28 mouse cellular contexts compared by ENCODE assay signal in genomic region chr2:118835115-118835514, GRCm38 (mm10). TPM values are rescaled to one million over a fixed set of nuclear protein-coding genes. Genes with fewer than 3 reads are reported as not detected.
DNase-seq lines count a peak whose midpoint lies in the region; ATAC-seq and TF ChIP-seq lines count a peak whose summit lies in the region.
"Had no signal": no experiment of that assay in that cellular context is flagged by ENCODE, and none has a peak within 500 bp of the region (broad histone marks: within the 10 kb centered on the region; RNA-seq: fewer than 3 reads in every experiment).

No protein-coding gene starts in this region.

- H3K4me2 ChIP-seq in embryonic facial prominence, embryonic 13.5 days = no peak overlapping the region
- H3K4me2 ChIP-seq in stomach, embryonic 16.5 days (ENCODE audit: low read depth, low read length) = no peak overlapping the region
- H3K4me2 ChIP-seq: forebrain, embryonic 13.5 days; heart, embryonic 13.5 days; hindbrain, embryonic 14.5 days had no signal

- no peak overlapping the region for H3K27ac ChIP-seq in embryonic facial prominence, embryonic 13.5 days
- H3K27ac ChIP-seq in embryonic facial prominence, embryonic 10.5 days (replicated peaks) = no peak overlapping the region
- H3K27ac ChIP-seq in stomach, embryonic 16.5 days (ENCODE audit: low read length) = no peak overlapping the region
- H3K27ac ChIP-seq: forebrain, embryonic 10.5 days; forebrain, embryonic 13.5 days; heart, embryonic 13.5 days; hindbrain, embryonic 14.5 days; hindbrain, postnatal 0 days had no signal

- peaks cover 52% of the 10 kb centered on the region for H3K36me3 ChIP-seq in embryonic facial prominence, embryonic 13.5 days
- H3K36me3 ChIP-seq in embryonic facial prominence, embryonic 10.5 days (replicated peaks) = peaks cover 64% of the 10 kb centered on the region
- peaks cover 10% of the 10 kb centered on the region for H3K36me3 ChIP-seq in stomach, embryonic 16.5 days (ENCODE audit: control insufficient read depth, insufficient read depth, low read length)

- H3K4me1 ChIP-seq in embryonic facial prominence, embryonic 13.5 days = no peaks in the 10 kb centered on the region
- peaks cover 5% of the 10 kb centered on the region; the same call in 1 of the 2 replicates for H3K4me1 ChIP-seq in embryonic facial prominence, embryonic 10.5 days
- no peaks in the 10 kb centered on the region for H3K4me1 ChIP-seq in stomach, embryonic 16.5 days (ENCODE audit: control insufficient read depth, insufficient read depth, low read length)
- H3K4me1 ChIP-seq: forebrain, embryonic 13.5 days had no signal

- 73% methylated on average over 6 of the region's 6 CpGs for WGBS in embryonic facial prominence, embryonic 13.5 days
- 92% methylated on average over 6 of the region's 6 CpGs for WGBS in embryonic facial prominence, embryonic 10.5 days
- 68% methylated on average over 6 of the region's 6 CpGs for WGBS in stomach, embryonic 16.5 days

- no peak for TF ChIP-seq POLR2A in brain, embryonic 14.5 days (IDR thresholded peaks at IDR 0.05; ENCODE audit: borderline replicate concordance, extremely low read depth, insufficient read depth, insufficient read length, poor library complexity, severe bottlenecking)

- no peak for TF ChIP-seq CTCF in brain, embryonic 14.5 days (IDR thresholded peaks at IDR 0.05; ENCODE audit: borderline replicate concordance, extremely low read depth, insufficient read depth, insufficient read length)

- peak overlapping the region; percentile 27; the same call in 1 of the 2 replicates for H3K9ac ChIP-seq in embryonic facial prominence, embryonic 13.5 days
- H3K9ac ChIP-seq in stomach, embryonic 16.5 days (ENCODE audit: low read length) = no peak overlapping the region
- H3K9ac ChIP-seq: forebrain, embryonic 13.5 days; heart, embryonic 13.5 days; hindbrain, embryonic 14.5 days had no signal

- no peak for ATAC-seq in embryonic facial prominence, embryonic 13.5 days (ENCODE audit: insufficient number of reproducible peaks, insufficient read depth, low FRiP score, low TSS enrichment, low read depth)
- ATAC-seq in stomach, embryonic 16.5 days (ENCODE audit: insufficient read depth, low FRiP score) = peak; percentile 44; the same call in 1 of the 2 replicates
- ATAC-seq: forebrain, embryonic 13.5 days; hindbrain, postnatal 0 days; inflammation-experienced regulatory T-cells, adult 6 months; intestine, embryonic 16.5 days; Patski had no signal

- intact Hi-C loops in gastrocnemius, postnatal 14 days (cut with DNase I; ENCODE audit: low total_unique reads) = no loop called here

- DNase-seq in embryonic facial prominence, embryonic 10.5 days (ENCODE audit: low spot score) = no peak
- peak; percentile 26 for DNase-seq in brain, embryonic 14.5 days (ENCODE audit: low read depth)
- peak; percentile 90 for DNase-seq in gonadal fat pad, adult 2 months (ENCODE audit: low read depth)
- no peak for DNase-seq in cerebellum, adult 11-12 months
- no peak for DNase-seq in gastrocnemius, postnatal 14 days
- DNase-seq in Muller cell, postnatal 12 days (ENCODE audit: inconsistent ontology term) = no peak
- DNase-seq: adrenal gland, postnatal 10 days; adrenal gland, postnatal 36 days; cerebellum, adult 11 months; cerebellum, adult 8-10 months; cerebellum, postnatal 10 days; cerebellum, postnatal 36 days; embryo, embryonic 11 days; gastrocnemius, postnatal 36 days; heart, adult 11 months; heart, postnatal 14 days; heart, postnatal 4 days had no signal

- no peaks in the 10 kb centered on the region for H3K27me3 ChIP-seq in embryonic facial prominence, embryonic 13.5 days
- no peaks in the 10 kb centered on the region for H3K27me3 ChIP-seq in embryonic facial prominence, embryonic 10.5 days (replicated peaks; ENCODE audit: low read depth, poor library complexity, severe bottlenecking)
- H3K27me3 ChIP-seq in stomach, embryonic 16.5 days (ENCODE audit: control insufficient read depth, insufficient read depth, low read length) = no peaks in the 10 kb centered on the region
- H3K27me3 ChIP-seq: forebrain, embryonic 13.5 days; heart, embryonic 13.5 days; Patski had no signal

- no peaks in the 10 kb centered on the region for H3K9me3 ChIP-seq in embryonic facial prominence, embryonic 13.5 days
- H3K9me3 ChIP-seq in embryonic facial prominence, embryonic 10.5 days = no peaks in the 10 kb centered on the region
- H3K9me3 ChIP-seq in stomach, embryonic 16.5 days (replicated peaks; ENCODE audit: control insufficient read depth, low read length) = no peaks in the 10 kb centered on the region
- H3K9me3 ChIP-seq: forebrain, embryonic 10.5 days; forebrain, embryonic 13.5 days; heart, embryonic 13.5 days had no signal

- H3K4me3 ChIP-seq in embryonic facial prominence, embryonic 13.5 days = no peak overlapping the region
- no peak overlapping the region for H3K4me3 ChIP-seq in embryonic facial prominence, embryonic 10.5 days
- no peak overlapping the region for H3K4me3 ChIP-seq in stomach, embryonic 16.5 days (replicated peaks; ENCODE audit: low read length)
- H3K4me3 ChIP-seq: erythroblast, embryonic 14.5 days; forebrain, embryonic 10.5 days; forebrain, embryonic 13.5 days; heart, embryonic 13.5 days had no signal

RNA-seq across cellular contexts. Expression of gene Knstrn, which starts 21.3 kb away (rescaled TPM):
- 99.6 and 115 TPM in 2 replicates for polyA plus RNA-seq in embryonic facial prominence, embryonic 13.5 days (2015; fragmentation: Nextera tagmentation; extraction: Ambion mirVana)
- polyA plus RNA-seq in embryonic facial prominence, embryonic 10.5 days (2016; fragmentation: Nextera tagmentation; extraction: Ambion mirVana) = 149 and 150 TPM in 2 replicates
- 24.4 and 34.1 TPM in 2 replicates for polyA plus RNA-seq in brain, embryonic 14.5 days (2012; rRNA removed)
- 2.0 and 2.8 TPM in 2 replicates for polyA plus RNA-seq in gonadal fat pad, adult 2 months (2012; rRNA removed)
- 75.0 and 86.7 TPM in 2 replicates for polyA plus RNA-seq in stomach, embryonic 16.5 days (2015; fragmentation: Nextera tagmentation; extraction: Ambion mirVana)
- total RNA-seq in gastrocnemius, postnatal 14 days (2021) = 1 to 10 TPM; 3.8 to 4.1 TPM

RNA-seq across cellular contexts. Expression of gene Ivd, which starts 26.6 kb away (rescaled TPM):
- polyA plus RNA-seq in embryonic facial prominence, embryonic 13.5 days (2015; fragmentation: Nextera tagmentation; extraction: Ambion mirVana) = 84.8 and 86.6 TPM in 2 replicates
- polyA plus RNA-seq in embryonic facial prominence, embryonic 10.5 days (2016; fragmentation: Nextera tagmentation; extraction: Ambion mirVana) = 74.0 and 81.3 TPM in 2 replicates
- 57.5 and 60.2 TPM in 2 replicates for polyA plus RNA-seq in brain, embryonic 14.5 days (2012; rRNA removed)
- polyA plus RNA-seq in gonadal fat pad, adult 2 months (2012; rRNA removed) = 109 and 135 TPM in 2 replicates
- polyA plus RNA-seq in stomach, embryonic 16.5 days (2015; fragmentation: Nextera tagmentation; extraction: Ambion mirVana) = 64.3 and 65.4 TPM in 2 replicates
- total RNA-seq in gastrocnemius, postnatal 14 days (2021) = 10 to 100 TPM; 68.8 to 85.3 TPM

RNA-seq across cellular contexts. Expression of gene Disp2, which starts 55.6 kb away (rescaled TPM):
- polyA plus RNA-seq in embryonic facial prominence, embryonic 13.5 days (2015; fragmentation: Nextera tagmentation; extraction: Ambion mirVana) = 0.34 and 0.51 TPM in 2 replicates
- polyA plus RNA-seq in embryonic facial prominence, embryonic 10.5 days (2016; fragmentation: Nextera tagmentation; extraction: Ambion mirVana) = 1.2 and 1.4 TPM in 2 replicates
- 75.9 and 108 TPM in 2 replicates for polyA plus RNA-seq in brain, embryonic 14.5 days (2012; rRNA removed)
- 2.1 and 4.8 TPM in 2 replicates for polyA plus RNA-seq in gonadal fat pad, adult 2 months (2012; rRNA removed)
- 2.1 and 2.5 TPM in 2 replicates for polyA plus RNA-seq in stomach, embryonic 16.5 days (2015; fragmentation: Nextera tagmentation; extraction: Ambion mirVana)
- under 1 TPM; 0.06 to 0.07 TPM for total RNA-seq in gastrocnemius, postnatal 14 days (2021)
- total RNA-seq: gastrocnemius, postnatal 36 days had no signal
- polyA plus RNA-seq: erythroblast, embryonic 14.5 days; inflammation-experienced regulatory T-cells, adult 6 months had no signal

Comparison
In these comparisons a context has a peak if more than half of its experiments do, and no peak if none do; other contexts are left out.
1. DNase-seq: peak in brain, embryonic 14.5 days (single experiment) and gonadal fat pad, adult 2 months (single experiment); none in embryonic facial prominence, embryonic 10.5 days (single experiment), cerebellum, adult 11-12 months (single experiment), gastrocnemius, postnatal 14 days (single experiment) and Muller cell, postnatal 12 days (single experiment).
2. RNA of gene Disp2, which starts 55.6 kb away (polyA plus RNA-seq): 75.9 to 108 TPM in brain, embryonic 14.5 days; 2.1 to 4.8 TPM in gonadal fat pad, adult 2 months, 2.1 to 2.5 TPM in stomach, embryonic 16.5 days, 1.2 to 1.4 TPM in embryonic facial prominence, embryonic 10.5 days and 0.34 to 0.51 TPM in embryonic facial prominence, embryonic 13.5 days; every median in the first group is over 10 times any median in the second.